Mouse (Mus musculus): ENCODE data around the gene Gm35549.
"Not testable (repeated sequence)": the region's sequence is repeated elsewhere in the genome, so short reads cannot be mapped to it uniquely, and the experiment has no call there.

Gene Gm35549

DNA sequence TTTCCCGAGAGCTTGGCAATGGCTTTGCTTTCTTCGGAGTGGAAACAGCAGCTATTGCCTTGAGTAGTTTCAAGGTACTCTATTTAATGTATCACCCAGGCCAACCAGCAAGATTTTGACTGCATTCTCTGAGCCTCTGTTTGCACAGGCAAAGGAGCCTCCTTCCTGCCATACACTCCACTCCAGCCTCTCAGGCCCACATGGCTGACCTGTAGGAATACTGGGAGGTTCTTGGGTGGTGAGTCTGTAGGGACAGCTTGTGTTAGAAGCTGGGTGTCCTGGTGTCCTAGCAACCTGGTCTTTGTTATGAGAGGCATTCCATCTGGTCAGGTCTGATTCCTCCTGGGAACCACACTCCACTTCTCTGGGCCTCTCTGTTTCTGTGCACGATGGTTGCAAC lies at the start of gene Gm35549:
Gene Gm35549, minus strand, starts transcription at position 276 of the 400 bp plus-strand sequence.
- no peak for DNase-seq (ENCODE audit: low read depth, low spot score)

- no peak for DNase-seq (ENCODE audit: low read depth, low spot score)
Measured at GRCm38 (mm10) chr9:122886372-122887179, 42.7 kb upstream of the Gm35549 start.

- no peak for DNase-seq (ENCODE audit: low read depth, low spot score)
Measured at GRCm38 (mm10) chr9:122885385-122885784, 41.5 kb upstream of the Gm35549 start, which contains the start of gene Zkscan7. Gene Zkscan7, plus strand, starts transcription at chr9:122885685.

- no peak for DNase-seq (ENCODE audit: low read depth, low spot score)
Measured at GRCm38 (mm10) chr9:122875145-122875544, 31.3 kb upstream of the Gm35549 start.

DNA sequence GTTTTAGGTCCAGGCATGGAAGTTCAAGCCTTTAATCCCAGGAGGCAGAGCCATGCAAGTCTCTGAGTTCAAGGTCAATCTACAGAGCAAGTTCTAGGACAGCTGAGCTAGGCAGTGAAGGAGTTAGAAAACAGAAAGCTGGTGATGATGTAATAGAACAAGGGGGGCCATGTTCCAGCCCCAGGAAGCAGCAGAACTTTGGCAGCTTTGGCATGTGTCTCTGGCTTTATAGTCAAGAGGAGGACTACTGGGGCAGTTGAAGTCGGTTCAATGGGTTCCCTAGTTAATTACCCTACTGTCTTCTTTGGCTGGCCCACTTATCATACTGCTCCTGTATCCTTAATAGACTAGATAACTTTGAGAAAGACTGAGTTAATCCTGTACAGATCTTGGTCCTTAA lies 30.8 kb upstream of the Gm35549 start:
- DNase-seq (ENCODE audit: low read depth, low spot score), result no peak

DNA sequence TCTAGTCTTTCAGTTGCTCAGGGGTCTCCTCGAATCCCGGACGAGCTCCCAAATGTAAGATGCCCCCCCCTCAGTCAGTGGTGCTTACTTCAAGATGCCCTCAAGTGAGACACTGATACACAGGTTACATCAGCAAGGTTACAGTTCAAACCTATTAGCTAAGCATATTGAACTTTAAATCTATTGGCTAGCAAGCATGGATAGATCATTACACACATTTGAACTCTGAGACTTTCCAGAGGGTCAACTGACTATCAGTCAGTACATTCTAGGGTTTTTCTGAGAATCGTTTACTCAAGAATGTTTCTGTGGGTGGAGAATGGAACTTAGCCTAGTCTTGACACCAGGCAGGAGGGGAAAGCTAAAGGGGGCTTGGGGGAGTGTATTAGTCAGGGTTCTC lies 28.8 kb upstream of the Gm35549 start:
- DNase-seq (ENCODE audit: low read depth, low spot score), result no peak

DNA sequence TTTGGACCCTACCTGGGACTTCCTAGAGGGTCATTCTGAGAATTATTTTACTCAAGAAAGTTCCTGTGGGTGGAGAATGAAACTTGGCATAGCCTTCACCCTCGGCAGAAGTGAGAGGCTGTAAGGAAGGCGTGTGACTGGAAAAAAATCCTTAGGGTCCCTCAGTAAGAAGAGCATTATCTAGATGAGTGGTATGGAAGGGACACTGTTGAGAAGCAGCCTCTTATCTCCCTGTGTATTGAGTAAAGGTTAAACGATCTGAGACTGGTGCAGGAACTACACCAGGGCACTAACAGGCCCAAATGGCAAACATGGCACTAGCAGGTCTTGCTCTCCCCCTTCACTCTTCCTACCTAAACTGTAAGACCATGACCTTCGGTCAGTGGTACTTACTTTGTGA lies 22.4 kb upstream of the Gm35549 start:
- DNase-seq (ENCODE audit: low read depth, low spot score), result no peak

- DNase-seq (ENCODE audit: low read depth, low spot score), result peak; percentile 59
Measured at GRCm38 (mm10) chr9:122865697-122866166, 21.9 kb upstream of the Gm35549 start, which contains the start of gene Zfp445. Gene Zfp445, minus strand, starts transcription at chr9:122866006.

- DNase-seq (ENCODE audit: low read depth, low spot score), result no peak
Measured at GRCm38 (mm10) chr9:122864848-122865247, 21.0 kb upstream of the Gm35549 start.

GRCm38 (mm10) chr9:122863731-122864130 lies 19.9 kb upstream of the Gm35549 start:
- no peak for DNase-seq (ENCODE audit: low read depth, low spot score)

DNA sequence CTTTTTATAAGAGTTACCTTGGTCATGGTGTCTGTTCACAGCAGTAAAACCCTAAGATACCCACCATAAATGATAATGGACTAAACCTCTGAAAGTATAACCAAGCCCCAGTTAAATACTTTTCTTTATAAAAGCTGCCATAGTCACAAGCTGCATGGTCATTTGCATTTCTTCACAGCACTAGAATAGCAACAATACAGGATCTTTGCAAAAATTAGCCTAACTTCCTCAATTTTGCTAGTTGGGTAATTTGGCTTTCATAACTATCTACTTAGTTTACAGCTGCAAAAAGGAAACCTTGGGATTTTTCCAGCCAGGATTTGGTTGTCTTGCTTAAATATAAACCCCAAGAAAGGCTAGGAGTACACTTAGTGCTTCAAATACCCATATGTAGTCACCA lies 16.9 kb upstream of the Gm35549 start:
- DNase-seq (ENCODE audit: low read depth, low spot score), result no peak

DNA sequence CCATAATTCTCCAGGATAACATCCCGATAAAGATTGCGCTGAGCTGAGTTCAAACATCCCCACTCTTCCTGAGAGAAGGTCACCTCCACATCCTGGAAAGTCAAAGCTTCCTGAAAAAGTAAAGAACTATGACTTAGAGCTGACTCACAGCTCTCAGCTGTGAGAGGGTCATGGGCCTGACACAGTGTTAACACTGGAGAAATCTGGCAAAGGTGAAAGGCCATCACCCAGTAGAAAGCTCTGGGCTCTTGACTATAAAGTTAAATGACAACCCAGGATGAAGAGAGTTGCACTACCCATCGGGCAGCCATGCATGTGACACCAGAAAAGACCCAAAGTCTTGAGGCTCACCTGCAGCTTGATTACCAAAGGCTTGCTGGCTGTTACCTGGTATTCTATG lies 12.9 kb upstream of the Gm35549 start:
- DNase-seq (ENCODE audit: low read depth, low spot score), result no peak

DNA sequence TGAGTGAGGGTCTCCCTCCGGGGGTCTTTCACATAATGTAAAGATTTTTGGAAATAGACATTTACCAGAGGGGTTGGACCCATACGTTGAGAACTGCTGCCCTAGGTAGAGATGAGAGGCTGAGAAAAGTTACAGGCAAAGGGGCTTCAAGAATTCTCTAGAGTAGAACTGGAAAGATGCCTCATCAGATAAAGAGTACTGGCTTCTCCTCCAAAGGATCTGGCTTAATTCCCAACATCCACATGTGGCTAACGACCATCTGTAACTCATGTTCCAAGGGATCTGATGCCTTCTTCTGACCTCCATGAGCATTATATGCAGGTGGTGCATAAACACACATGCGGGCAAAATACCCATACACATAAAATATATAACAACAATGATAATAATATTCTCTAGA lies 11.8 kb upstream of the Gm35549 start:
- no peak for DNase-seq (ENCODE audit: low read depth, low spot score)

DNA sequence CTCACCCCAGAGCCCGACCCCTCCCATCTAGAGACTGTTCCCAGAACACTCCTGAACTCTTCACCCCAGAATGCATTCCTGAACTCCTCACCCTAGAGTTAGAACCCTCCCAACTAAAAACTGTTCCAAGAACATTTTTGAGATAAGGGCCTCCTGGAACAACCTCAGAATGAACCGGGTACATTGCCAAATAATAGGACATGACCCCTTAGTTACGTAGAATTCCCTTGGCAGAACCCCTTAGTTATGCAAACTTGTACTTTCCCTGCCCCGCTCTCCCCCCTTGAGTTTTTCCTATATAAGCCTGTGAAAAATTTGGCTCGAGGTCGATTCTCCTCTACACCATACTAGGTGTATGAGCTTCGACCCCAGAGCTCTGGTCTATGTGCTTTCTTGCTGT lies 11.3 kb upstream of the Gm35549 start:
- not testable (repeated sequence) for DNase-seq (ENCODE audit: low read depth, low spot score)

GRCm38 (mm10) chr9:122854526-122854925 lies 10.7 kb upstream of the Gm35549 start:
- no peak for DNase-seq (ENCODE audit: low read depth, low spot score)

DNA sequence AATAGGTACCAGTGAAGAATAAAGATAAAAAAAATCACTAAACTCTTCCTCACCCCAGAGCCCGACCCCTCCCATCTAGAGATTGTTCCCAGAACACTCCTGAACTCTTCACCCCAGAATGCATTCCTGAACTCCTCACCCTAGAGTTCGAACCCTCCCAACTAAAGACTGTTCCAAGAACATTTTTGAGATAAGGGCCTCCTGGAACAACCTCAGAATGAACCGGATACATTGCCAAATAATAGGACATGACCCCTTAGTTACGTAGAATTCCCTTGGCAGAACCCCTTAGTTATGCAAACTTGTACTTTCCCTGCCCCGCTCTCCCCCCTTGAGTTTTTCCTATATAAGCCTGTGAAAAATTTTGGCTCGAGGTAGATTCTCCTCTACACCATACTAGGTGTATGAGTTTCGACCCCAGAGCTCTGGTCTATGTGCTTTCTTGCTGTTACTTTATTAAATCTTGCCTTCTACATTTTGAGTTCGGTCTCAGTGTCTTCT lies 4.0 kb upstream of the Gm35549 start:
- not testable (repeated sequence) for DNase-seq (ENCODE audit: low read depth, low spot score)

DNA sequence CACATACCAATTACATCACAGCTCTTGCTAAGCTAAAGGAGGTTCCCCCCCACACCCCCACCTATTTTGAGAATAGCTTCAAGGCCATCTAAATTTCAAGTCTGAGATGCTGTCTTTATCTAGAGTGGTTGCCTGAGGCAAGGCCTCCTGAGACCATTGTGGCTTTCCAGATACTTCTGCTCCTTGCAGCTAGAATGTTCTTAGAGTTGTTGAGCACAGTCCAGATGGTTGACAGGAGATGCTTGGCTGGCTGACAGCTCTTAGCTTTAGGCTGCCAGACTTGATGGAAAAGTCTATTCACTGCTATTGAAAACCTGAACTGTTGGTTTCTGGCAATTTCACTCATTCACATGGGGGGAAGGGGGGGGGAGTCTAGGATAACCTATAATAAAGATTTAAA lies 2.3 kb upstream of the Gm35549 start:
- no peak for DNase-seq (ENCODE audit: low read depth, low spot score)

DNA sequence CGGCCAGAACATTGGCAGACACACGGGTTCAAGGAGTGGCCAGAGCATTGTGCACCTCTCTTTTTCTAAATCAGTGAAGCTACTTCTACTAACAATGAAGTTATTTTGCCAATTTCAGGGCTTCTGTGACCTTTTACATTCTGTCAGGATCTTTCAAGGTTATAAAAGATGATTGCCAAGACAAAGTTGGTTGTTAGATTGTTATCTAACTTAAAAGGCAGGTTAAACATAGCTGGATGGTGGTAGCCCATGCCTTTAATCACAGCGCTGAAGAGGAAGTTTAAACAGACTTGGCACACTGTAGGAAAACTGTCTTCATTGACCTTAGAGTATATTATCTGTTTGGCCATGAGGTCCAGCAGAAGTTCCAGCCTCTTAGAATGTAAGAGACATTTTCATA lies 1.8 kb upstream of the Gm35549 start:
- no peak for DNase-seq (ENCODE audit: low read depth, low spot score)

DNA sequence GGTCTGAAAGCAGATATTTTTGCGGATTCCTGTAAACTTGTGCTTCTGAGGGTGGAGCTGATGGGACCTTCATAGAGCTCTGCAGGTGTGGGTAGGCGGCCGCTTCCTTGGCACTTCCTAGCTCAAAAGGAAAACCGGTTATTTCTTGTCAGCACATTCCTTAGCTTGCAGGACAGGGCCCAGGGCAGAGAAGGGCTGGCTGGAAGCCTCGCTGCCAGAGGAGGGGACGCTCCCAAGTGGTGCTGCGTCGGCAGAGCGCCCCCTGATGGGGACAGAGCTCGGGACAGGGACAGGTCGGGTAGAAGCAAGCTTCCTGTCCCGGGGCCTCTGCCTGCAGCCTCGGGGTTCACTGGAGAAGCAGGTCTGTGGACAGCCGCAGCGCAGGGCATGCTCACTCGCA lies 6.2 kb downstream of the Gm35549 start:
- peak; percentile 61 for DNase-seq (ENCODE audit: low read depth, low spot score)

- no peak for DNase-seq (ENCODE audit: low read depth, low spot score)
Measured at GRCm38 (mm10) chr9:122837216-122837615, 6.6 kb downstream of the Gm35549 start.

DNA sequence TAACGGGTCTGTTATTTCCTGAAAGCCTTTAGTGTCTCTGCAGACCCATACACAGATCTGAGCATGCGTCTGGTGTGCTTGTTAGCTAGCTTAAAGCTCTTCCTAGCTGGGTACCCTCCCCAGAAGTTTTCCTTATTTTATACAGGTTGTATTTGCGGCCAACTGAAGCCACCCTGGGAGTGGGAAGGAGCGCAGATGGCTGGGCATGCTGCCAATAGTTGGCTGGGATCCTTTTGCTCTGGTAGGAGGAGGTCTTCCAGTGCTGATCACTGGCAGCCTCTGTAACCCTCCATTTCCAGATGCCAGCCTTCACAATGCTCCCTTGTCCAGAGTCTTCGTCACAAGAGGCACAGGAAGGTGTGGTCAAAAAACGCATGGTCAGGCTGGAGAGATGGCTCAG lies 7.0 kb downstream of the Gm35549 start:
- no peak for DNase-seq (ENCODE audit: low read depth, low spot score)

GRCm38 (mm10) chr9:122836126-122836525 lies 7.7 kb downstream of the Gm35549 start:
- no peak for DNase-seq (ENCODE audit: low read depth, low spot score)

DNA sequence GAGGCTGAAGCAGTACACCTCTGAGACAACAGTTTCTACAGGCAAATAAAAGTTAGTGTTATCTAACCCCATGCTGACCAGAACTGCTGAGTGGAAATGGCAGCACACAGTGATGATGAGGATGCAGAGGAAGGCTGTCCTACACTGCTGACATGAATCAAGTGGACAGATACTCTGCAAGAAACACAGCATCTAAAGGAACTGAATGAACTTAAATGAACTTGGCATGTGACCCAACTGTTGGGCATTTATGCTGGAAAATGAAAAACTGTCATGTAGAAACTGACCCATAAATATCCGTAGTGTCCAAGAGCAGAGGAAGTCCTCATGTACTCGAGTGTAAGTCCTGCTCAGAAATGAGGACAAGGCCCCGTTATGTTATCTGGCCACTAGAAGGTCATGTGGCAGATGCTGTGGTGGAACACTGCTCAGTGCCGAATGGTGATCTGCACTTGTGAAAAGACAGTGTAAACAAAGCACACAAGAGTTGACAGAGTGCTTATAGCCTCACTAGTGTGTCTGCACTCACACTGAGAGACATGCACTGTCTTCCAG lies 13.9 kb downstream of the Gm35549 start:
- no peak for DNase-seq (ENCODE audit: low read depth, low spot score)
